Mouse (Mus musculus) kidney, adult 2 months (tissue): ENCODE data around the gene Cyp46a1.

Source experiments
- CTCF ChIP-seq: fragments of 200-500 bp; conservative IDR thresholded peaks from 2 replicates; pipeline ENCODE4 v1.5.1; 2011; ENCODE audit warnings: low read depth, mild to moderate bottlenecking, control low read depth, low read length, moderate library complexity, mixed read lengths; ENCODE audit not compliant: insufficient read depth, insufficient read length
- POLR2A ChIP-seq: fragments of 200-500 bp; IDR thresholded peaks from one replicate; pipeline ENCODE4 v1.6.1; 2011; ENCODE audit warnings: low read depth, low read length, control low read depth

DNA sequence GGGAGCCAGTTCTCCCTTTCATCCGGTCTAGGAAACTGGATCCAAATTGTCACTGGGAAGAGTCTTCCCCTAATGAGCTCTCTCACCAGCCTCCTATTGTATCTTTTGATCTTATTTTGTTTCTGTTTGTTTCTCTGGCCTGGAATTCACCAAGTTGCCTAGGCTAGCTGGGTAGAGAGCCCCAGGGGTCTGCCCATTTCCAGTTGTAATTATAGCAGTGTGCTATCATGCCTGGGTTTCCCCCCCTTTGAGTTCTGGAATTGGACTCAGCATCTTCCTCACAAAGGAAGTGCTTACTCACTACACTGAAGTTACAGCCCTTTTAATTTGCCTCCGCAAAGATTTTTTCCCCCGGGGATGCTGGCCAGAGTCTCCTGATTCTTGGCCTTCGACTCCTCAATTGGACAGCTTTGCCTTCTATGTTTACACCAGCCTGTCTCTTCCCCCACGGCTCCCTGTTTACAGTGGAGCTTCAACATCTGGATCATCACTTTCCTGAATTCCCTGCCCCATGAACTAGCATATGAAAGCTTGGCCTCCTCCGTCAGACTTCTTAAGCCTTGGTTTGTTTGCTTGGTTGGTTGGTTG, 30.3 kb upstream of the Cyp46a1 start:
- TF ChIP-seq POLR2A (no peak), CTCF (no peak)
